Mouse (Mus musculus) heart, adult 2 months (tissue): ENCODE measurements at regions not wholly inside any gene's neighbourhood (a gene's known extent, or its start where the extent isn't known, plus 50 kb on each side); places are given as distances from the start of the nearest gene placed in this dataset.

ENCODE experiments used
- CTCF ChIP-seq: fragments of 200-600 bp; IDR thresholded peaks from 2 replicates; pipeline ENCODE4 v1.8.1; 2022; ENCODE audit warnings: antibody characterized with exemption, mild to moderate bottlenecking, moderate library complexity
- EP300 ChIP-seq: fragments of 200-500 bp; IDR thresholded peaks from 2 replicates; pipeline ENCODE4 v1.6.1; 2011; ENCODE audit warnings: low read depth, low read length, control low read depth; ENCODE audit not compliant: insufficient read depth
- POLR2A ChIP-seq: fragments of 200-500 bp; IDR thresholded peaks from 2 replicates; pipeline ENCODE4 v1.6.1; 2011; ENCODE audit warnings: mild to moderate bottlenecking, low read depth, low read length, control low read depth; ENCODE audit not compliant: insufficient read depth

GRCm38 (mm10) chr8:26669541-26669940 lies 307.6 kb upstream of the Zfp703 start:
- TF ChIP-seq CTCF (no peak), POLR2A (no peak), EP300 (no peak)
